Mouse (Mus musculus): Measurements from ENCODE around the gene Gm35549.
"Not testable (repeated sequence)": the region's sequence is repeated elsewhere in the genome, so short reads cannot be mapped to it uniquely, and the experiment has no call there.

Gene Gm35549

DNA sequence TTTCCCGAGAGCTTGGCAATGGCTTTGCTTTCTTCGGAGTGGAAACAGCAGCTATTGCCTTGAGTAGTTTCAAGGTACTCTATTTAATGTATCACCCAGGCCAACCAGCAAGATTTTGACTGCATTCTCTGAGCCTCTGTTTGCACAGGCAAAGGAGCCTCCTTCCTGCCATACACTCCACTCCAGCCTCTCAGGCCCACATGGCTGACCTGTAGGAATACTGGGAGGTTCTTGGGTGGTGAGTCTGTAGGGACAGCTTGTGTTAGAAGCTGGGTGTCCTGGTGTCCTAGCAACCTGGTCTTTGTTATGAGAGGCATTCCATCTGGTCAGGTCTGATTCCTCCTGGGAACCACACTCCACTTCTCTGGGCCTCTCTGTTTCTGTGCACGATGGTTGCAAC is at the start of gene Gm35549:
TSS of gene Gm35549 (minus strand) at position 276 of the 400 bp plus-strand sequence.
- DNase-seq (ENCODE audit: low spot score in 2 of 2), result no peak

GRCm38 (mm10) chr9:122886372-122887179 is 42.7 kb upstream of the Gm35549 start:
- peak in 1 of 2 experiments; percentile 44 for DNase-seq (ENCODE audit: low spot score in 2 of 2)

- DNase-seq (ENCODE audit: low spot score in 2 of 2), result no peak
Measured at GRCm38 (mm10) chr9:122885385-122885784, 41.5 kb upstream of the Gm35549 start, which contains the start of gene Zkscan7. TSS of gene Zkscan7 (plus strand) at chr9:122885685.

- DNase-seq (ENCODE audit: low spot score in 2 of 2), result no peak
Measured at GRCm38 (mm10) chr9:122875145-122875544, 31.3 kb upstream of the Gm35549 start.

GRCm38 (mm10) chr9:122874653-122875052 is 30.8 kb upstream of the Gm35549 start:
- DNase-seq (ENCODE audit: low spot score in 2 of 2), result no peak

- DNase-seq (ENCODE audit: low spot score in 2 of 2), result no peak
Measured at GRCm38 (mm10) chr9:122872595-122872994, 28.8 kb upstream of the Gm35549 start.

DNA sequence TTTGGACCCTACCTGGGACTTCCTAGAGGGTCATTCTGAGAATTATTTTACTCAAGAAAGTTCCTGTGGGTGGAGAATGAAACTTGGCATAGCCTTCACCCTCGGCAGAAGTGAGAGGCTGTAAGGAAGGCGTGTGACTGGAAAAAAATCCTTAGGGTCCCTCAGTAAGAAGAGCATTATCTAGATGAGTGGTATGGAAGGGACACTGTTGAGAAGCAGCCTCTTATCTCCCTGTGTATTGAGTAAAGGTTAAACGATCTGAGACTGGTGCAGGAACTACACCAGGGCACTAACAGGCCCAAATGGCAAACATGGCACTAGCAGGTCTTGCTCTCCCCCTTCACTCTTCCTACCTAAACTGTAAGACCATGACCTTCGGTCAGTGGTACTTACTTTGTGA is 22.4 kb upstream of the Gm35549 start:
- DNase-seq (ENCODE audit: low spot score in 2 of 2), result no peak

DNA sequence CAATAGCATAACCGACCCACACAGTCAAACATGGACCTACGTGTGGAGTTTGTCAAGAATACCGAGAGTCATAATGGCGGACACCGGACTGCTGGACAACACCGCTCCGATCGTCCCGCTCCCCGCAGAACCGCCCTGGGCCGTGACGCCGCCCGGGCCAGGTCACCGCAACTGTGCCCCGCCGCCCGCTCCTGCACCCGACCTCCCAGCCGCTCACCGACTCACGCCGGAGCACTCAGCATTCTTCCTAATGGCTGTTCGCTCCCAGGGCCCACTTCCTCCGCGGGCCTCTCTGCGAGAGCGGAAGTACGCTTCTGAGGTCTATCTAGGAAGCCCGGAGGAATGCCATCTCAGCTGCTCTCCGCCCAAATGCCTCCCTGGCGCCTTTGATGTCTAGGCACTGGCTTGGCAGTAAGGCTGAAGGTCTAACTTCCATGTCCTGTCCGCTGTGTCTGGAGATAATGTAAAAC is 21.9 kb upstream of the Gm35549 start, which contains the start of gene Zfp445:
TSS of gene Zfp445 (minus strand) at position 310 of the 470 bp plus-strand sequence.
- DNase-seq (ENCODE audit: low spot score in 2 of 2), result peak; percentile 35 to 74

- DNase-seq (ENCODE audit: low spot score in 2 of 2), result no peak
Measured at GRCm38 (mm10) chr9:122864848-122865247, 21.0 kb upstream of the Gm35549 start.

- no peak for DNase-seq (ENCODE audit: low spot score in 2 of 2)
Measured at GRCm38 (mm10) chr9:122863731-122864130, 19.9 kb upstream of the Gm35549 start.

DNA sequence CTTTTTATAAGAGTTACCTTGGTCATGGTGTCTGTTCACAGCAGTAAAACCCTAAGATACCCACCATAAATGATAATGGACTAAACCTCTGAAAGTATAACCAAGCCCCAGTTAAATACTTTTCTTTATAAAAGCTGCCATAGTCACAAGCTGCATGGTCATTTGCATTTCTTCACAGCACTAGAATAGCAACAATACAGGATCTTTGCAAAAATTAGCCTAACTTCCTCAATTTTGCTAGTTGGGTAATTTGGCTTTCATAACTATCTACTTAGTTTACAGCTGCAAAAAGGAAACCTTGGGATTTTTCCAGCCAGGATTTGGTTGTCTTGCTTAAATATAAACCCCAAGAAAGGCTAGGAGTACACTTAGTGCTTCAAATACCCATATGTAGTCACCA is 16.9 kb upstream of the Gm35549 start:
- DNase-seq (ENCODE audit: low spot score in 2 of 2), result no peak

- no peak for DNase-seq (ENCODE audit: low spot score in 2 of 2)
Measured at GRCm38 (mm10) chr9:122856716-122857115, 12.9 kb upstream of the Gm35549 start.

DNA sequence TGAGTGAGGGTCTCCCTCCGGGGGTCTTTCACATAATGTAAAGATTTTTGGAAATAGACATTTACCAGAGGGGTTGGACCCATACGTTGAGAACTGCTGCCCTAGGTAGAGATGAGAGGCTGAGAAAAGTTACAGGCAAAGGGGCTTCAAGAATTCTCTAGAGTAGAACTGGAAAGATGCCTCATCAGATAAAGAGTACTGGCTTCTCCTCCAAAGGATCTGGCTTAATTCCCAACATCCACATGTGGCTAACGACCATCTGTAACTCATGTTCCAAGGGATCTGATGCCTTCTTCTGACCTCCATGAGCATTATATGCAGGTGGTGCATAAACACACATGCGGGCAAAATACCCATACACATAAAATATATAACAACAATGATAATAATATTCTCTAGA is 11.8 kb upstream of the Gm35549 start:
- DNase-seq (ENCODE audit: low spot score in 2 of 2), result no peak

GRCm38 (mm10) chr9:122855141-122855540 is 11.3 kb upstream of the Gm35549 start:
- not testable (repeated sequence) for DNase-seq (ENCODE audit: low spot score in 2 of 2)

DNA sequence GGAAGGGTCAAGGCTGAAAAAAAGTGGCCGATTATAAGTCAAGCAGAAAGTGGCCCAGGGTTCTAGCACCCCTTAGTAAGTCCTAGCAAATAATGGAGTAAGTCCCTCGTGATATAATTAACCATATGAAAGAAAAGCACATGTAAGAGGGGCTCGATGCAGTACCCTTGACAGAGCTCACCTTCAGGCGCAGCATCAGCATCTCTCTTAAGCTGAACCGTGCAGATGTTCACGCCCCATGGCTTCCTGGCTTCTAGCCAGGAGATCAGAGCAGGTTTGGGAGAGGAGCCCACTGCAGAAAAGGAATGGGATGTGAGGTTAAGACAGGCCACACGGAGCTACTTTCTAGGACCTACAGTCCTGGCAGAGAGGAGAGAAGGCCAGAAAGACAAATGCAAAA is 10.7 kb upstream of the Gm35549 start:
- no peak for DNase-seq (ENCODE audit: low spot score in 2 of 2)

DNA sequence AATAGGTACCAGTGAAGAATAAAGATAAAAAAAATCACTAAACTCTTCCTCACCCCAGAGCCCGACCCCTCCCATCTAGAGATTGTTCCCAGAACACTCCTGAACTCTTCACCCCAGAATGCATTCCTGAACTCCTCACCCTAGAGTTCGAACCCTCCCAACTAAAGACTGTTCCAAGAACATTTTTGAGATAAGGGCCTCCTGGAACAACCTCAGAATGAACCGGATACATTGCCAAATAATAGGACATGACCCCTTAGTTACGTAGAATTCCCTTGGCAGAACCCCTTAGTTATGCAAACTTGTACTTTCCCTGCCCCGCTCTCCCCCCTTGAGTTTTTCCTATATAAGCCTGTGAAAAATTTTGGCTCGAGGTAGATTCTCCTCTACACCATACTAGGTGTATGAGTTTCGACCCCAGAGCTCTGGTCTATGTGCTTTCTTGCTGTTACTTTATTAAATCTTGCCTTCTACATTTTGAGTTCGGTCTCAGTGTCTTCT is 4.0 kb upstream of the Gm35549 start:
- DNase-seq (ENCODE audit: low spot score in 2 of 2), result not testable (repeated sequence)

DNA sequence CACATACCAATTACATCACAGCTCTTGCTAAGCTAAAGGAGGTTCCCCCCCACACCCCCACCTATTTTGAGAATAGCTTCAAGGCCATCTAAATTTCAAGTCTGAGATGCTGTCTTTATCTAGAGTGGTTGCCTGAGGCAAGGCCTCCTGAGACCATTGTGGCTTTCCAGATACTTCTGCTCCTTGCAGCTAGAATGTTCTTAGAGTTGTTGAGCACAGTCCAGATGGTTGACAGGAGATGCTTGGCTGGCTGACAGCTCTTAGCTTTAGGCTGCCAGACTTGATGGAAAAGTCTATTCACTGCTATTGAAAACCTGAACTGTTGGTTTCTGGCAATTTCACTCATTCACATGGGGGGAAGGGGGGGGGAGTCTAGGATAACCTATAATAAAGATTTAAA is 2.3 kb upstream of the Gm35549 start:
- no peak for DNase-seq (ENCODE audit: low spot score in 2 of 2)

GRCm38 (mm10) chr9:122845621-122846020 is 1.8 kb upstream of the Gm35549 start:
- no peak for DNase-seq (ENCODE audit: low spot score in 2 of 2)

DNA sequence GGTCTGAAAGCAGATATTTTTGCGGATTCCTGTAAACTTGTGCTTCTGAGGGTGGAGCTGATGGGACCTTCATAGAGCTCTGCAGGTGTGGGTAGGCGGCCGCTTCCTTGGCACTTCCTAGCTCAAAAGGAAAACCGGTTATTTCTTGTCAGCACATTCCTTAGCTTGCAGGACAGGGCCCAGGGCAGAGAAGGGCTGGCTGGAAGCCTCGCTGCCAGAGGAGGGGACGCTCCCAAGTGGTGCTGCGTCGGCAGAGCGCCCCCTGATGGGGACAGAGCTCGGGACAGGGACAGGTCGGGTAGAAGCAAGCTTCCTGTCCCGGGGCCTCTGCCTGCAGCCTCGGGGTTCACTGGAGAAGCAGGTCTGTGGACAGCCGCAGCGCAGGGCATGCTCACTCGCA is 6.2 kb downstream of the Gm35549 start:
- DNase-seq (ENCODE audit: low spot score in 2 of 2), result peak in 1 of 2 experiments; percentile 37

- no peak for DNase-seq (ENCODE audit: low spot score in 2 of 2)
Measured at GRCm38 (mm10) chr9:122837216-122837615, 6.6 kb downstream of the Gm35549 start.

GRCm38 (mm10) chr9:122836790-122837189 is 7.0 kb downstream of the Gm35549 start:
- peak; percentile 72 to 87 for DNase-seq (ENCODE audit: low spot score in 2 of 2)

- no peak for DNase-seq (ENCODE audit: low spot score in 2 of 2)
Measured at GRCm38 (mm10) chr9:122836126-122836525, 7.7 kb downstream of the Gm35549 start.

- DNase-seq (ENCODE audit: low spot score in 2 of 2), result no peak
Measured at GRCm38 (mm10) chr9:122829826-122830380, 13.9 kb downstream of the Gm35549 start.

Measured in cerebellum, postnatal 4 days (tissue).